Mouse (Mus musculus): ENCODE results near the gene Bcl10.

GRCm38 (mm10) chr3:145964473-145964872, 41.9 kb downstream of the Bcl10 start:
- TF ChIP-seq POLR2A (IDR thresholded peaks at IDR 0.05; ENCODE audit: borderline replicate concordance, low read depth, low read length), result no peak
- no peak for TF ChIP-seq CTCF (IDR thresholded peaks at IDR 0.05; ENCODE audit: low read depth, low read length)

All from bone marrow macrophage, adult 2 months (primary cell).